Comparison of ENCODE assay signal across 14 mouse cellular contexts in genomic region chr17:5164794-5165193, GRCm38 (mm10).
"Had no signal": no experiment of that assay in that cellular context is flagged by ENCODE, and none has a peak within 500 bp of the region (broad histone marks: within the 10 kb centered on the region; RNA-seq: fewer than 3 reads in every experiment).

No protein-coding gene starts in this region.

- H3K4me2 ChIP-seq: limb, embryonic 12.5 days; liver, embryonic 13.5 days; lung, embryonic 15.5 days; midbrain, embryonic 13.5 days; neural tube, embryonic 15.5 days had no signal

- H3K9me3 ChIP-seq: limb, embryonic 12.5 days; liver, embryonic 13.5 days; lung, embryonic 15.5 days; midbrain, embryonic 13.5 days; neural tube, embryonic 15.5 days had no signal

- H3K36me3 ChIP-seq: liver, embryonic 13.5 days; midbrain, embryonic 13.5 days; neural tube, embryonic 15.5 days had no signal

- H3K27me3 ChIP-seq: limb, embryonic 12.5 days; liver, embryonic 13.5 days; lung, embryonic 15.5 days; midbrain, embryonic 13.5 days; neural tube, embryonic 15.5 days had no signal

- H3K9ac ChIP-seq: limb, embryonic 12.5 days; liver, embryonic 13.5 days; liver, postnatal 0 days; lung, embryonic 15.5 days; midbrain, embryonic 13.5 days; neural tube, embryonic 15.5 days had no signal

- ATAC-seq: liver, postnatal 0 days; midbrain, embryonic 13.5 days had no signal

- DNase-seq: kidney, adult 11 months; kidney, adult 9 months; kidney, postnatal 4 days; liver; liver, embryonic 13.5 days; liver, postnatal 0 days; lung, postnatal 14 days; right cerebral cortex, postnatal 25 days had no signal

- H3K4me3 ChIP-seq: limb, embryonic 12.5 days; liver, embryonic 13.5 days; lung, embryonic 15.5 days; midbrain, embryonic 13.5 days; neural tube, embryonic 15.5 days had no signal

- H3K27ac ChIP-seq: kidney, postnatal 0 days; limb, embryonic 12.5 days; liver, embryonic 13.5 days; lung, embryonic 15.5 days; macrophage; midbrain, embryonic 13.5 days; neural tube, embryonic 15.5 days had no signal
